Mouse (Mus musculus) spleen, adult 2 months (tissue): ENCODE measurements around the gene Bcat1. TPM values are rescaled to one million over a fixed set of nuclear protein-coding genes. Genes with fewer than 3 reads are reported as not detected.

Source experiments
- DNase-seq, 2 experiments: peaks; one replicate each; pipeline versions ENCODE4 v3.0.0 to v3.0.0-alpha.2; 2012 to 2021; ENCODE audit warnings: low spot score in 2 of 2, low read depth in 1 of 2
- H3K27ac ChIP-seq: fragments of 200-500 bp; 2 replicates; pipeline ENCODE4 v1.5.1; 2012; ENCODE audit warnings: low read length, inconsistent platforms; ENCODE audit not compliant: insufficient read depth
- H3K27me3 ChIP-seq: fragments of 200-500 bp; 2 replicates; pipeline ENCODE4 v1.6.1; 2012; ENCODE audit warnings: mild to moderate bottlenecking, moderate library complexity, low read length, inconsistent platforms; ENCODE audit not compliant: control insufficient read depth, insufficient read depth
- H3K36me3 ChIP-seq: fragments of 200-500 bp; 2 replicates; pipeline ENCODE4 v1.6.1; 2012; ENCODE audit warnings: mild to moderate bottlenecking, low read length, inconsistent platforms; ENCODE audit not compliant: control insufficient read depth, insufficient read depth
- H3K4me1 ChIP-seq: fragments of 200-500 bp; 2 replicates; pipeline ENCODE4 v1.6.1; 2011; ENCODE audit warnings: inconsistent platforms; ENCODE audit not compliant: control insufficient read depth, insufficient read depth, insufficient read length
- H3K4me3 ChIP-seq: fragments of 200-500 bp; 2 replicates; pipeline ENCODE4 v1.5.1; 2011; ENCODE audit warnings: mild to moderate bottlenecking, inconsistent platforms; ENCODE audit not compliant: insufficient read depth, insufficient read length; ENCODE audit errors: extremely low read depth
- CTCF ChIP-seq: fragments of 200-500 bp; IDR thresholded peaks from 2 replicates; pipeline ENCODE4 v1.5.1; 2011; ENCODE audit warnings: mild to moderate bottlenecking, inconsistent platforms; ENCODE audit not compliant: insufficient read depth, insufficient read length, insufficient replicate concordance; ENCODE audit errors: extremely low read depth
- POLR2A ChIP-seq: fragments of 200-500 bp; IDR thresholded peaks from 2 replicates; pipeline ENCODE4 v1.6.1; 2011; ENCODE audit warnings: low read depth, low read length, inconsistent platforms
- WGBS: fragments of 180-500 bp; shearing (Covaris S2); methylation state at CpG from one replicate; pipeline ENCODE4 v1.1.7; 2018; 5-methylcytosine and 5-hydroxymethylcytosine counted together
- polyA plus RNA-seq: library from polyadenylated mRNA; depleted of rRNA; stranded (reverse); fragments of >200 nt; gene quantifications from 2 replicates; pipeline ENCODE4 v1.2.3, GENCODE M21; 2012

Gene Bcat1
- polyA plus RNA-seq, 1 experiment: 0.32 TPM

GRCm38 (mm10) chr6:145022349-145022748 is 53.6 kb downstream of the Bcat1 start:
- no peaks in the 10 kb centered on the region; the same call in 1 of the 2 replicates for H3K4me1 ChIP-seq
- no peak overlapping the region for H3K4me3 ChIP-seq
- no peaks in the 10 kb centered on the region for H3K36me3 ChIP-seq
- WGBS: 63% methylated on average over 5 of the region's 5 CpGs
- no peak for DNase-seq
- no peak overlapping the region for H3K27ac ChIP-seq
- no peak for TF ChIP-seq CTCF
- TF ChIP-seq POLR2A: no peak
- H3K27me3 ChIP-seq: no peaks in the 10 kb centered on the region

- TF ChIP-seq POLR2A (no peak), CTCF (no peak)
- DNase-seq: no peak
- Histone ChIP-seq H3K27ac (no peak overlapping the region), H3K27me3 (no peaks in the 10 kb centered on the region), H3K36me3 (no peaks in the 10 kb centered on the region), H3K4me1 (no peaks in the 10 kb centered on the region; the same call in 1 of the 2 replicates), H3K4me3 (no peak overlapping the region)
- WGBS: 30% methylated on average over 4 of the region's 4 CpGs
Measured at GRCm38 (mm10) chr6:145020553-145020952, 55.4 kb downstream of the Bcat1 start.

GRCm38 (mm10) chr6:145018295-145018694 is 57.7 kb downstream of the Bcat1 start:
- TF ChIP-seq POLR2A (no peak), CTCF (no peak)
- Histone ChIP-seq H3K27me3 (no peaks in the 10 kb centered on the region), H3K36me3 (no peaks in the 10 kb centered on the region), H3K4me1 (no peaks in the 10 kb centered on the region; the same call in 1 of the 2 replicates), H3K4me3 (no peak overlapping the region), H3K27ac (no peak overlapping the region)
- 86% methylated on average over 5 of the region's 5 CpGs for WGBS
- DNase-seq: no peak

GRCm38 (mm10) chr6:145017508-145017907 is 58.5 kb downstream of the Bcat1 start:
- no peak for TF ChIP-seq CTCF
- no peak for TF ChIP-seq POLR2A
- H3K27ac ChIP-seq: no peak overlapping the region
- H3K27me3 ChIP-seq: no peaks in the 10 kb centered on the region
- H3K36me3 ChIP-seq: no peaks in the 10 kb centered on the region
- no peak for DNase-seq
- H3K4me3 ChIP-seq: no peak overlapping the region
- 75% methylated on average over 4 of the region's 4 CpGs for WGBS
- no peaks in the 10 kb centered on the region; the same call in 1 of the 2 replicates for H3K4me1 ChIP-seq

- H3K4me1 ChIP-seq: no peaks in the 10 kb centered on the region; the same call in 1 of the 2 replicates
- TF ChIP-seq POLR2A (no peak), CTCF (no peak)
- no peak for DNase-seq
- H3K27ac ChIP-seq: no peak overlapping the region
- no peaks in the 10 kb centered on the region for H3K36me3 ChIP-seq
- no peak overlapping the region for H3K4me3 ChIP-seq
- 90% methylated on average over 16 of the region's 16 CpGs for WGBS
- H3K27me3 ChIP-seq: no peaks in the 10 kb centered on the region
Measured at GRCm38 (mm10) chr6:145016639-145017038, 59.3 kb downstream of the Bcat1 start.

- Histone ChIP-seq H3K27me3 (no peaks in the 10 kb centered on the region), H3K36me3 (no peaks in the 10 kb centered on the region), H3K4me1 (no peaks in the 10 kb centered on the region), H3K27ac (no peak overlapping the region), H3K4me3 (no peak overlapping the region)
- 95% methylated on average over 2 of the region's 2 CpGs for WGBS
- DNase-seq: no peak
- no peak for TF ChIP-seq CTCF
- no peak for TF ChIP-seq POLR2A
Measured at GRCm38 (mm10) chr6:145014944-145015343, 61.0 kb downstream of the Bcat1 start.

GRCm38 (mm10) chr6:145012699-145013098 is 63.3 kb downstream of the Bcat1 start:
- DNase-seq: no peak
- no peaks in the 10 kb centered on the region for H3K36me3 ChIP-seq
- TF ChIP-seq CTCF (no peak), POLR2A (no peak)
- no peaks in the 10 kb centered on the region for H3K27me3 ChIP-seq
- no peak overlapping the region for H3K4me3 ChIP-seq
- no peak overlapping the region for H3K27ac ChIP-seq
- no peaks in the 10 kb centered on the region for H3K4me1 ChIP-seq
- 83% methylated on average over 8 of the region's 8 CpGs for WGBS
